Mouse (Mus musculus) ES-E14 (cell line): Measurements from ENCODE around the gene Gm9803.

Experiments used
- HCFC1 ChIP-seq: IDR thresholded peaks from 2 replicates; pipeline ENCODE4 v1.6.1; 2012; ENCODE audit warnings: low read length, inconsistent platforms, borderline replicate concordance; ENCODE audit not compliant: insufficient read depth
- MAFK ChIP-seq: IDR thresholded peaks from 2 replicates; pipeline ENCODE4 v1.6.1; 2014; ENCODE audit warnings: mild to moderate bottlenecking, low read depth, low read length, inconsistent platforms; ENCODE audit not compliant: insufficient read depth
- ZC3H11A ChIP-seq: IDR thresholded peaks from 2 replicates; pipeline ENCODE4 v1.6.1; 2012; ENCODE audit warnings: low read depth, mild to moderate bottlenecking, inconsistent platforms, low read length, borderline replicate concordance
- ZNF384 ChIP-seq: IDR thresholded peaks from 2 replicates; pipeline ENCODE4 v1.6.1; 2012; ENCODE audit warnings: low read depth, low read length, inconsistent platforms

GRCm38 (mm10) chr10:43539746-43540310, 15.9 kb downstream of the Gm9803 start:
- TF ChIP-seq MAFK = no peak
- no peak for TF ChIP-seq ZNF384
- no peak for TF ChIP-seq ZC3H11A
- TF ChIP-seq HCFC1 = no peak
